Mouse (Mus musculus) thymus, postnatal 10 days (tissue): ENCODE results near the gene Alg1.
"Not testable (repeated sequence)": the region's sequence is repeated elsewhere in the genome, so short reads cannot be mapped to it uniquely, and the experiment has no call there.

Experiments used
- DNase-seq, 2 experiments: peaks; one replicate each; pipeline ENCODE4 v3.0.0; 2021; ENCODE audit warnings: low spot score in 2 of 2

Gene Alg1

DNA sequence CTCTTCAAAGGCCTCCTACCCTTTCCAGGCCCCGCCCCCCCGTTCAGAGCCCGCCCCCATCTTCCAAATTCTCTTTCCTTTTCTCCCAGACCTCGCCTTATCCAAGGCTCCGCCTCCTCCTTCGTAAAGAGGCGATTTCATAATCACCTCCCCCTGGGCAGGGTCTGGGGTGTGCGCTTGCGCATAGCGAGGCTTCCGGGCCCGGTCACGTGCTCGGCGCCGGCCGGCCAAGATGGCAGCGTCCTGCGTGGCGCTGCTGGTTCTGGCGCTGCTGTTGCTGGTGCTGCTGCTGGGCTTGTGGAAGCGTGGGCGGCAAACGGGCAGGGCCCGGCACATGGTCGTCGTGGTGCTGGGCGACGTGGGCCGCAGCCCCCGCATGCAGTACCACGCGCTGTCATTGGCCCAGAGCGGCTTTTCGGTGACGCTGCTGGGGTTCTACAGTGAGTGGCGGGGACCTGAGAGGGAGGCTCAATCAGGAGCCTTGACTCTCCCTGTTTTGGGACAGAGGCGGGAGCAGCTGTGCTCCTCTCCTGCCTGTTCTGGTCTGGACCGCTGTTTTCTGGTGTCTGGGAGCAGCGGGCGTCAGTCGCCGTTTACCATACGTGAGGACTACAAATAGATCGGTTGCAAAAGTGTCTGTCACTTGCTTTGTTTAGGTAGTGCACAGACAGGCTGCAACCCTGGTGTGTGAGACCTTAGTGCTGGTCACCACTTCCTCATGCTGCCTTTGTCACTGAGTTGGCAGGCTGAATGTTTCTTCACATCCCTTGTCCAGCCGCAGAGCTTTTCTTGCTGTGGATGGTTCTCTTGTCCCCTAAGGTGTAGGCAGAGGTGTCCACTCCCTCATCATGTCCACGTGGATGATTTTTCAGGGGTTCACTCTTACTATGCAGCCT is at the start of gene Alg1:
Gene Alg1, plus strand, starts transcription at position 204 of the 896 bp plus-strand sequence.
- peak; percentile 82 to 88 for DNase-seq

- no peak for DNase-seq
Observed at GRCm38 (mm10) chr16:5184101-5184500, 49.3 kb upstream of the Alg1 start.

GRCm38 (mm10) chr16:5184956-5185355 is 48.5 kb upstream of the Alg1 start:
- no peak for DNase-seq

DNA sequence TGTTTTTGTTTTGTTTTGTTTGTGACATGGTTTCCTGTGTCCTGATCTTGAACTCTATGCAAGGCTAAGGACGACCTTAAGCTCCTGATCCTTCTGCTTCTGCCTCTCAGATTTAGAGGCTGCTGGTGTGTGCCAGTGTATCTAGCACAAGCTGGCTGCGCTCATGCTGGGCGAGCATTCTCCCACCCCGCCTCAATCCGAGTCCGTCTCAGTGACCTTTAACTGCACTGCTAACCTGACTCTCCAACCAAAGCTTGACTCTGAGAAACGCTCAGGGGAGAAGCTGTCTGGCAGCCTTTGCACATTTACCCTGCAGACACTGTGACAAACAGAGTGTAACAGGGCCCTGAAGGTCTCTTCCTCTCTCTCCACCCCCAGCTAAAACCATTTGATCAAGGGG is 47.7 kb upstream of the Alg1 start:
- no peak for DNase-seq

DNA sequence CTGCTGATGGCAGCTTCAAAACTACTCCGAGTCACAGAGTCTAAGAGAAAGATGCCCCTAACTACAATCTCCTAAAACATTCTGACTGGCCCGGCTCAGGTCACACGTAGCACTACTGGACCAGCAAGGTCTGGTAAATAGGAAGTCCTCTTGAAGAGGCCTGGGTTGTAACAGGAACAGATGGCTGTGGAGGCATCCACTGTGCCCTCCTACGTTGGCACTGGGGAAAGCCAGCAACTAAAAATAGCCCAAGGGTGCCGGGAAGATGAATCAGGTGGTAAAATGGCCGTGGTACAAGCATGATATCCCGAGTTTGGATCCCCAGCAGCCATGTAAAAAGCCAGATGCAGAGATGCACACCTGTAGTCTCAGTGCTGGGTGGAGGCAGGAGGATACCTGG is 47.2 kb upstream of the Alg1 start:
- no peak for DNase-seq

GRCm38 (mm10) chr16:5195080-5195479 is 38.3 kb upstream of the Alg1 start:
- peak in 1 of 2 experiments; percentile 50 for DNase-seq

- DNase-seq = peak; percentile 10 to 41
Observed at GRCm38 (mm10) chr16:5202681-5203080, 30.7 kb upstream of the Alg1 start.

DNA sequence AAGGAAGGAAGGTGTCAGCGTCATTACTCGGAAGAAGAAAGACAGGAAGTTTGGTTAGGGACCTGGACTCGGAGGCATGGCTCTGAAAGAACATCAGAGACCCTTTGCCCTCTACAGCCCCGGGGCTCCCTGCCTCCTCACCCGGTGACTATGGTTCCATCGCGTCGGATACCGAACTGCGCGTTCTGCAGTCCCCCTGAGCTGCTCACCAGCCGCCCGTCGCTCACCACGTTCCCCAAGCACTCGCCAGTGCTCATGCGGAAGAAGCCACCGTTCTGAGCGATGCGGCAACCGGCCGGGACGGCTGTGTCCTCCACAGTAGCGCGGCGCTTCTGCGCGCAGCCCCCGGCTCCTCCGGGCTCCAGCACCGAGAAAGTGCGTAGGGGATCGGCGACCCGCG is 30.2 kb upstream of the Alg1 start:
- peak; percentile 20 for DNase-seq

DNA sequence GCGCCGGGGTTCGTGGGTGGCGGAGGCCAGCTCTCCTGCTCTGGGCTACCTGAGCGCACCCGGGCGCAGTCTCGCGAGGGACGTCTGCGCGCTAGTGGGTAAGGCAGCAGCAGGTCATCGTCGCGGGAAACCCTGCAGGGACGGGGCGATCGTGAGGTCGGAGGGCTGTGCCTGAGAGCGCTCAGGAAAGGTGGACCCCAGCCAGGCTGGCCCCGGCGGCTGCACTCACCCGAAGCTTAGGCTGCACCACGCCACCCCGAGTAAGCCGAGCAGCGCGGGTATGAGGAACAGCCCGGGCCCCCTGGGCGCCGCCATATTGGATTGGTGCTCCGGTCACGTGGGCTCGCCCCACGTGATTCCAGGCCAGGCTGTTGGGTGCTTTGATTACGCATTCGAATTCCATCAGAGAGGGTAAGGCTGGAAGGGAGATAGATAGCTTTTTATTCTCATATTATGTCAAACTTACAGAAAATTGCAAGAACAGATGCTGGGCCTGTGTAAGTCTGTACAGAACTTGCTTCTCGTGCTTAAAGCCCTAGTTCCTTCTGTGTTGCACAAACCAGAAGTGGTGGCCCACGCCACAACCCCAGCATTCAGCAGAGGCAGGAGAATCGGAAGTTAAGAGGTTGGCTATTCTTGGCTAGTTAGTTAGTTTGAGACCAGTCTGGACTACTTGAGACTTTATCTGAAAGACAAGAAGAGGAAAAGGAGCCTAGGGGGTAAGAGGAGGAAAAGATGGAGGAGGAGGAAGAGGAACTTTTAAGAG is 29.6 kb upstream of the Alg1 start, which contains the start of gene Nagpa:
Gene Nagpa, minus strand, starts transcription at position 345 of the 766 bp plus-strand sequence.
- peak; percentile 58 to 70 for DNase-seq

DNA sequence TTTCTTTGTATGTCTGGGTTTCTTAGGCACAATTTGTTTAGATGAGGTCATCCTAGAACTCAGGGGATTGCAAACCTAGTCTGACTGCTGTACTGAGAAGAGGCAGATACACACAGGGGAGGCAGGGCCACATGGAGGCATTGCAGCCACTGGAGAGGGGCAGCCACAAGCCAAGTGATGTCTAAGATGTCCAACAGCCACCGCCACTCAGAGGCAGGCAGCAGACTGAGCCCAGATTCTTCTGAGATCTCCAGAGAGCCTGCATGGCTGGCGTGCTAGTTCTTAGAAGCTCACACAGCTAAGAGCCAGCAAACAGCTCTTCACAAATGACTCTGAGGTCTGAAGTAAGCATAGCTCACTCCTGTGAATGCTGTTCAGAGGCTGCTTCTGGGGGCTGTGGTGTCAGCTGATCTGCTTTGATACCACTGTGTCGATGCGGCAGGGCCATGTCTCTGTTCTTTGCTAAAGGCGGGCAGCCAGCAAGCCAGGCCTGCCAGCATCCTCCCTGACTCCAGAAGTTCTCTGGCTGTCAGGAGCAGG is 27.9 kb upstream of the Alg1 start:
- DNase-seq = no peak

- no peak for DNase-seq
Observed at GRCm38 (mm10) chr16:5206051-5206450, 27.4 kb upstream of the Alg1 start.

- no peak for DNase-seq
Observed at GRCm38 (mm10) chr16:5210365-5210764, 23.1 kb upstream of the Alg1 start.

- no peak for DNase-seq
Observed at GRCm38 (mm10) chr16:5212150-5212549, 21.3 kb upstream of the Alg1 start.

GRCm38 (mm10) chr16:5214126-5214525 is 19.3 kb upstream of the Alg1 start:
- no peak for DNase-seq

GRCm38 (mm10) chr16:5216686-5217085 is 16.7 kb upstream of the Alg1 start:
- no peak for DNase-seq

DNA sequence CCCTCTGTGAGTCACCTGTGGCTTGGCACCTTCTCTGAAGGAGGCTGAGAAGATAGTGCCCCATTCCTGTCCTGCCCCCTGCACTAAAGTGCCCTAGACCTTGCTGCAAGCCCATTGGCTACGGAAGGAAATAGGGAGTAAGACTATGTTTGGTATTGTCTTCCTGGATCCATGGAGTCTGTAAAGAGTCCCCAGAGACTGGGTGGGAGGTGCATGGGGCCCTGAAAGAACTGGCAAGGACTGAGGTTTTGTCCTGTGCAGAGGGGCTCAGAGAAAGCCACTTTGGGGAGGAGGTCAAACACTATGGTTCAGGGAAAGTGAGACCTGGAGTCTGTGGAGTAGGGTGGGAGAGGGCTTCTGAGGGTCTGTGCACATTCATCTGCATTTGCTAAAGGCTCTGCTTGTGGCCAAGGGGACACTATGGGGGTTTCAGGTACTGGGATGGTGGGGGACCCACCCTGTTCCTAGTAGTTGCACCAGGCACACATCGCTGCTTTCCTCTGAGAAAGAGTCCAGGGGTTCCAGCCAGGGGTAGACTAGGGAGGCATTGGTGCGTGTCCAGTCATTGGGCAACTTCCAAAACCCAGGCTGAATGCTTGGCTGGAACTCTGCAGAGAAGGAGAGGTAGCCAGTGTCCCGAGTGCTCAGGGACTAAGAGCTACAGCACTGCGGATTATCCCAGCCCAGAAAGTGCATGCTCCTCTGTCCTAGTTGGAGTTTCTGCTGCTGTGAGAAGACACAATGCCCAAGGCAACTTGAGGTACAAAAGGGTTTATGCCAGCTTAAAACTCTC is 15.9 kb upstream of the Alg1 start:
- DNase-seq = no peak

DNA sequence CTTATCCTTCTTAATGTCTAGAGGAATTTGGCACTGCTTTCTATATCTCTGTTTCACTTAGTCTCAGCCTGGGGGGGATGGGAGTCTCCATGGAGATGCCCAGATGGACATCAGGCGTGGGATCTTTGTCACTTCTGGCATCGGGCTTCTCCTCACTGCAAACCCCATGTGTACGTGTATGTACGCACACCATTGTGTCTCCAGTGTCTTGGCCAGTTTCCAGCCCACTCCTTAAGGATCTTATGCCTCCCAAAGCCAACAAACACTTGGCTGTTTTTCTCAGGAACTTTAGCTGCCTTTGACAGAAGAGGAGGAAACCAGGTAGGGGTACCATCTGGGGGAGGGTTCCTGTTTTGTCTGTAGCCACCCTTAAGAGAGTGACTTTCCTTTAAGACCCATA is 12.0 kb upstream of the Alg1 start:
- DNase-seq = no peak

DNA sequence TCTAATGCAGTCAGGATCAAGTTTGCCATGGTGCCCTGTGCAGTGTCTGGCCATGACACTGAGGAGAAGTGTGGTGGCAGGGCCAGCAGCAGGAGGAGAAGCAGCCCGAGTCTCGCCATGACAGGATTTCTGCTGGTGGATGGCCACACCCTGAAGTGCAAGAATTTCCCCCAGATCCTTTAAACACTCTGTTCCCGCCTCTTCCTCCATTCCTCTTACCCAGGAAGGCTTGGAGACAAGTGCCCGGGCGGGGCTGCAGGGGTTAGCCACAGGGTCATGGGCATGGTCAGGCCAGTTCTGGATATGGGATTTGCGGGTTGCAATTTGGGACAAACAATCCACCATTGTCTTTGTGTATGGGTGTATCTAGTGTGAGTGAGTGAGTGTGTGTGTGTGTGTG is 11.3 kb upstream of the Alg1 start, which contains the start of gene AU021092:
Gene AU021092, minus strand, starts transcription at position 160 of the 400 bp plus-strand sequence.
- DNase-seq = no peak

- not testable (repeated sequence) for DNase-seq
Observed at GRCm38 (mm10) chr16:5226534-5226933, 6.9 kb upstream of the Alg1 start.

GRCm38 (mm10) chr16:5227501-5227900 is 5.9 kb upstream of the Alg1 start:
- DNase-seq = not testable (repeated sequence)

- not testable (repeated sequence) for DNase-seq
Observed at GRCm38 (mm10) chr16:5228103-5228502, 5.3 kb upstream of the Alg1 start.
